Mouse (Mus musculus): ENCODE measurements at regions not wholly inside any gene's neighbourhood (a gene's known extent, or its start where the extent isn't known, plus 50 kb on each side); places are given as distances from the start of the nearest gene placed in this dataset.

DNA sequence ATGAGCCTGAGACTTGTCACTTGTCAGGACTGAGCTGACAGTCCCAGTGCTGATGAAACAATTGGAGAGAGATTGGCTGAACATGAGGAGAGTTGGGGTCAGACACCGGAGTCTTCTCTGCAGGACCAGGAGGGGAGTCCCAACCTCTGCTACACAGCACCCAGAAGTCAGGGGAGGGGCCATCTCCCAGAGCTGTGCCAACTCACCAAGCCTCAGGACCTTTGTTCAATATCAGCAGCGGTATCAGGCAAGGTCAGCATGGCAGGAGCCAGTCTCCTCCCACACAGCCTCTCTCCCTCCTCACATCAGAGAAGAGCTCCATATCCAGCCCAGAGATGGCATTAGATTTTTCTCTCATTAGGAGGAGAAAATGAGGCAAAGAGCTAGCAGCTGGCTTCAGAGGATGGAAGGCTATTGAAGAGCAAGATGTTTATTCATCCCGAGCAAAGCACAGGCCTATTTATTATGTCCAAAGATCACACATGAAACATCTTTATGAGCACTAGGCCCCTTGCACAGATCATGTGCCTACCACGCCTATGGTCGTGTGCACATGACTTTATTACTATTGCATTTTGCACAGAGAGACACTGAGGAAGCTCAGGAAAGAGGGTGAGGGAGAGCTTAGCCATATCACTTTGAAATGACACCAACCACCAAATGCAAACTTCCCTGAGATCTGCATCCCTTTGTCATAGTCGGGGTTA lies 532.9 kb downstream of the Tshz3 start:
- no peak for DNase-seq

DNA sequence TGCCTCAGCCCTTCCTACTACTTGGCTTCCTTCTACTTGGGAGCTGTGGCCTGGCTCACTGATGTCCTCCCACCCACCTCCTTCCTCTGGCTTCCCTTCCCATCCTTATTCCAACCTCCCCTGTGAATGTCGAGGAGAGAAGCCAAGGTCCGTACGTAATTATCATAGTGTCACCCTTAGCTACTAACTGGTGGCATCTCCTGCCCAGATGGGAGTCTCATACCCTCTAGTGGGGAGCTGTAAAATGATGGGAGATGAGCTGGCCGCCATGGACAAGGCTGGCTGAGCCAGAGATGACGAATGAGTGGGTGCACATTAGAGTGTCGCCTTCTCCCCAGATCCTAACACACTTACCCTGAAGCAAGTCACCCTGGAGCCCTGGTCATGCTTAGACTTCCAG lies 532.6 kb downstream of the Zfp536 start:
- no peak for DNase-seq

DNA sequence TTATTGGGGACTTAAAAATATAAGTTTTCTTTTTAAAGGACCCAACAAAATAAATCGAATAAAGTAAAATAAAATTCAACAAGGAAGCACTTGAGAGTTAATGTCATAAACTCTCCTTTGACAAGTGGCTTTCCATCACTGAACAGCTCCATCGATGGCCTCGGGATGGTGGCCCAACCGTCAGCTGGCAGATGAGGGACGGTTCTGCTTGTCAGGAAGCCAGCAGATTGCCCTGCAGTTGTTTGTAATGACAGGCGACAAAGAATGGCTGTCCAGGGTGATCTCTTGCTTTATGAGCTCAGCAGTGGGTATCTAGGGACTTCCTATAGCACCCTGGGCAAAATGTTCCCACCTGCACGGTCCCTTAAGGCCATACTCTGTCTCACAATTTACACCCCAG lies 531.7 kb downstream of the Zfp536 start:
- peak; percentile 45 for DNase-seq

DNA sequence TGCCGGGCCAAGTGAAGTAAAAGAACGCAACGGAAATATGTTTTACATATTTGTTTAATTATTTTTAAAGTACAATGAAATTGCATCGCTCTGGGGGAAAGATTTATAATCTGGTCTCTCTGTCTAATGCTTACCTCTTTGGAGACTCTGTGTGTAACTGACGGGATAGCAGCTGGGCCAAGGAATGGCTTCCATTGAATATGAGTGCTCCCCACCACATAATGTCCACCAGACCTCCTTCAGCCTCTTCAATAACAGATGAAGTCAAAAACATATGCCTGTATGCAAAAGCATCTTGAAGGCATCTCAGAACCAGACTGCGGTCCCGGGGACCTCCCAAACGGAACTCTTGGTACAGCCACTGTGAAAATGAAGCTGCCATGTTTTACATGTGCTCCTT lies 531.0 kb downstream of the Zfp536 start:
- DNase-seq = no peak

DNA sequence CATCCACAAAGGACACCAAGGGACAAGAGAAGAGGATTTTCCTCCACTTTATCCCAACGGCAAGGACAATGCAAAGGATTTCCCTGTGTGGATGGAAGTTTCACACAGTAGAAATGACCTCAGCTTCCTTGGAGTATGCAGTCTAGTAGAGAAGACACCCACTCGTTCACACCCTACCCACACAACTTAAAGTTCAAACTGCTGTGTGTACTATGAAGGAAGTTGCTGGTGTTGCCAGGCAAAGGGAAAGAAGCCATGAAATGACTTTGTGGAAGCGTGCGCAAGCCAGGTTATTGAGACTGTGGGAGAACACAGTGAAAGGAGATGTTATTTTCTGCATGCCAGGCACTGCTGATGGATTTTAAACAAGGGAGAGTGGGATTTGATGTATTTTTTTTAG lies 527.3 kb downstream of the Zfp536 start:
- DNase-seq = no peak

DNA sequence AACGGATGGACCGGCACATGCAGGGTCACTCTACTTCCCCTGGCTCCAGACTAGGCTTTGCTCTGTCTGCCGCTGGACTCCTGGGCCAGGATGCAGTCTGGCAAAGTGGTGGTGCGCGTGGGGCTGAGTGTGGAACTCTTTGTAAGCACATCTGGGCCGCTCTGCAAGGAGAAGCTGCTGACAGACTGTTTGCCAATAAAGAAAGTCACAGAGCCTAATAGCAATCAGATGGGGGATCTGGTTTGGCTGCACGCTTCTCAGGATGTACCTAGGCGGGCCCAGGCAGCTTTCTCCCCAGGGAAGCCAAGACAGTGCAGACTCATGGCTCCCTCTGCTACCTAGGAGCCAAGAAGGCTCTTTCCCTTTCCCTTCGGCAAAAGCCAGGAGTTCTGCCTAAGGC lies 519.0 kb downstream of the Zfp536 start:
- DNase-seq = no peak

DNA sequence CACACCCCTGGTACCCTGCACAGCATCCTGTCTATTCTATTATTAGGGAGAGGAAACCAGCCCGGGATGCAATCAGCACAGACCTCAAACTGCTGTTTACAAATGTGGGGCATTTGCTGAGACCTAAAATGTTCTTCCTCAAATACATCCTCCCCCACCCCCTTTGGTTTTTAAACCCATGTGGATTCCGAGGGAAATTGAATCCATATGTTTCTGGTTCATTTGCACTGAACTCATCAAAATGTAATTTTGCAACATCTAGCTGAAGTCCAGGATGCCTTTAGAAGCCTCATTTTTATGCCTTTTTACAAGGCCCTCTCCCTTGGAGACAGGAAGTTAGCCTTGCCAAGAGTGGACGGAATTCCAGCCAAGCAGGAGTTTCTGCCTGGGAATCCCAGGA lies 517.6 kb downstream of the Zfp536 start:
- DNase-seq = no peak

DNA sequence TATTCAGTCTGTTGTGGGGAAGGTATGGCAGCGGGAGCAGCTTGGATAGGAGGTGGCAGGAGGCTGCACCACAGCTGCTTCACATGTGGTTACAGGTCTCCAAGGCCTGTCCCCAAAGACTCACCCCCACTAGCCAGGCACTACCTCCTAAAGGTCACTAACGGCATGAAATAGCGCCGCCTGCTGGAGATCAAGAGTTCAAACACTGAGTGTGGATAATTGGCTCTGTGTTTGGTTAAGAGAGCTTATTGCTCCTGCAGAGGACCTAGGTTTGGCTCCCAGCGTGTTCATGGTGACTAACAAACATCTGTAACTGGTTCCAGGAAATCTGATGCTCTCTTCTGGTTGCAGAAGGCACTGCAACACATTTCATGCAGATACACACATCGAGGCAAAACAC lies 514.1 kb downstream of the Zfp536 start:
- no peak for DNase-seq

DNA sequence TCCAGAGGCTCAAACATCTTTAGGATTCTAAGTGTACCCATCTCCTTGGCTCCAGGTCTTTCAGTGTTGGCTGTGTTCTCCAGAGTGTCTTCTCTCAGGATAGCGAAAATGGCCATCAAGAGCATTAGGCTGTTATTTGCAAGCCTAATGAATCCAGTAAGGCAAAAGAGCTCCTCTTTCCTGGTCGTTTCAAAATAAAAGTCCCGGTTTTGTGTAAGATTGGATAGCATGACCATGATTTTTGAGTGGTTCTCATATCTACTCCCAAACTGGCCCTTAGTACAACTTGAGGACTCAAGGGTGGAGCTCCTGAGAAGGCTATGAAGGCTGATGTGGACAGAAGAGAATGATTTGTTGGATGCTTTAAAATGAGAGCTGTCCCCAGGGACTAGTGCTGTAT lies 510.6 kb downstream of the Zfp536 start:
- DNase-seq = no peak

DNA sequence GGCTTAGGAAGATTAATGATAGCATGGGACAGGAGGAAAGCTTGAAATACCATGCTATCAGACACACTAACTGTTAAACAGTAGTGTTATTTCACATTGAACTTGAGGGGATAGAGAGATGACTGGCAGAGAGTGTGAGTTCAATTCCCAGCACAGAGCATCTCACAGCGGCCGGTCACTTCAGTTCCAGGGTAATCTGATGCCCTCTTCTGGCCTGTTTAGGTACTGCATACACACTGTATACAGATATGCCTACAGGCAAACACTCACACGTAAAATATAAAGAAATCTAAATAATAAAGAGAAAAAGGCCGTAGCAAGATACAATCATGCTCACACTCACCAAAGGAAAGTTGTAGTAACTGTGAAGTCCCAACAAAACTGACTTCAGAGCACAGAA lies 506.0 kb downstream of the Zfp536 start:
- no peak for DNase-seq

DNA sequence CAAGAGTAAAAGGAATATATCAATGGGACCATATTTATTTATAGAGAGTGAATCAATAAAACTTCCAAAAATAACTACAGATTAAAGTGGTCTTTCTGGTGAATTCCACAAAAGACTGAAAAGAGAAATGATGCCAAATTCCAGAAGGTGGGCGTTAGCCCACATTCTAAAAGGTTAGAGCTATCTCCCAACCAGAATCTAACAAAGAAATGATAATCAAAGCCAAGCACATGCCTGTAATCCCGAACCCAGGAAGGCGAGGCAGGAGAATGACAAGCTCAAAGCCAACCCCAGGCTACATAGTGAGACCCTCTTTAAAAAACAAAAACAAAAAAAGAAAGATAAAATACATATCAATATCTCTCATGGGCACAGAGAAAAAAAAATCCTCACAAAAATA lies 502.6 kb downstream of the Zfp536 start:
- no peak for DNase-seq

DNA sequence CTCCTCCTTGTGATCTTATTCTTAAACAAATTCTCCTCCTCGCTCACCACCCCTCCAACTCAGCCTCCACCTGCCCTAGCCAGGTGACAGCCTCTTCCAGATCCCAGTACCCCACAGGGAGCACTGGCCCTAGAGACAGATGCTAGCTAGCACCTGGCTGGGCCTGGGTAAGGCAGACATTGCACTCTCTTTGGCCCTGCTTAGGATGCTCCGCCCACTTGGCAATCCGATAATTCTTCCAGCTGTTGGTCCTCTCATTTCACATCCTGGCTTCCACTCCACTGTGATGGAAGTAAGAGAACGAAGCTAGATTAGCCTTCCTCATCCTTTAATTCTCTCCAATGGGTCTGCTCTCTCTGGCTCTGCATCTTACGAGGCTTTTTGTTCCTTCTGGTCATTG lies 483.4 kb downstream of the Zfp536 start:
- no peak for DNase-seq

DNA sequence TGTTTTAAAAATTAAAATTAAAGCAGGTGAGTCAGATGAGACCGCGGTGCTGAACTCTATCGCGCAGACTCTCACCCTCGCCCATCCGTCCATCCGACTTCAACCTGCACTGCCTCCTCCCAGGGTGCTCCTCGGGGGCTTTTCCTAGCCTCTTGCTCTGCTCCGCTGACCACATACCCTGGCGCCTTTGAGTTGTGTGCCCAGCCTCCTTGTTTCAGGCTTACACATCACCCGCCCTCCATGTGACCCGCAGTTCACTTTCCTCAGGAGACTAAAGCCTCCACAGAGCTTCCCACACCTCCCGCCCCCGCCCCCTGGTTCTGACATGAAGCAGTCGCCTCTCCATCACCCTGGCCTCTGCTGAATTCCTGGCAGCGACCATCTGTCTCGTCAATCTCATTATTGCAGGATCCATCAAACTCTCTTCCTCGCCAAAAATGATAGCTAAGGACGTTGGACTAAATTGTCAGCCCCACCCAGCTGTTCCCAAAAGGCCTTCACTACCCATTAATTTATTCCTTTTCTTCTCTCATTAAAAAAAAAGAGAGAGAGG lies 482.9 kb downstream of the Zfp536 start:
- no peak for DNase-seq

DNA sequence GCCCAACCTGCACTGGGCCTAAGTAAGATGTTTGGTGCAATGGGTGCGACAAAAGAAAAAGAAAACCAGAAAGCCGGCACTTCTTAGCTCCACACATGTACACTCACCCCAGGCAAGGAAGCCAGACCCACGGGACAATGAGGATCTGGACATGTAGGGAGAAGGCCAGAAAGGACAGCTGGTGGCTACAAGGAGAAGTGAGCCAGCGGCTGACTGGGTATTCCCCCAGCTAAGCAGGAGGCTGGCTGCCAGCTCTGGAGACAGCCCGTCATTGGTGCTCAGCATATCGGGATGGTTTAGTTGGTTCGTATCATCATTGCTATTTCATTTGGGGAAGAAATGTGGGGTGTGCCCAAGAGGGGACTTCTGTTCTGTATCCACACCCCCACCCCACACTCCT lies 481.7 kb downstream of the Zfp536 start:
- no peak for DNase-seq

DNA sequence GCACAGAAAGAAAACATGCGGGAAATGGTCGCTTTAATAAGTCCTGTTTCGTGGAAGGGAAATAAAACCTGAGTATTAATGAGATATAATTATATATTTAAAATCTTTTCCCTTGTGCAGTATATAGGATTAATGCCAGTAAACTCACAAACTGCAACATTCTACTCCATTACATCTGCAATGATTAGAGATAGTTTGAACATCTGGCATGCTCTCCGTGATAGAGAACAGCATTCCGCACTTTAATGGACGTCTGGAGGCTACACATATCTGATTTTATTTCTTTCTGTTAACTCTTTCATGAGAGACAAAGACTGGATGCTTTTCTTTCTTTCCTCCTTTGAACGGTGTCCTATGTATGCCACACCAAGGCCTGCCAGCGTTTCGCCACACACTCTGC lies 480.9 kb downstream of the Zfp536 start:
- DNase-seq = no peak

DNA sequence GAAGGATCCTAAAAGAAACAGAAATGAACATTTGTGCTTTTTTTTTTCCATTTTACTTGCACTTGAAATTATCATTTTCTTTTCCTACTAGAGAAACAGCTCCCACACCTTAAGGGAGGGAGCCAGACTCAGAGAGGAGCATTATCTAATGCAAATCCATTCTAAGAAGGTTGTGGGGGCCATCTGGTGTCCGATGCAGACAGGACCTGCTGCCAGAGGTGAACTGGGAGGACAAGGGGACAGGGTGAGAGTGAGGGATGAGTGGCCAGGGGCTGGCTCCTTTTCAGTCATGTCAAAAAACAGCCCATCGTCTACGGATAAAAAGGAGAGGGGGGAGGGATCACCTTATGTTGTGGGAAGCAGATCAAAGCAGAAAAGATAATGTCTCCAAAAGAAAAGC lies 474.6 kb downstream of the Zfp536 start:
- DNase-seq = no peak

DNA sequence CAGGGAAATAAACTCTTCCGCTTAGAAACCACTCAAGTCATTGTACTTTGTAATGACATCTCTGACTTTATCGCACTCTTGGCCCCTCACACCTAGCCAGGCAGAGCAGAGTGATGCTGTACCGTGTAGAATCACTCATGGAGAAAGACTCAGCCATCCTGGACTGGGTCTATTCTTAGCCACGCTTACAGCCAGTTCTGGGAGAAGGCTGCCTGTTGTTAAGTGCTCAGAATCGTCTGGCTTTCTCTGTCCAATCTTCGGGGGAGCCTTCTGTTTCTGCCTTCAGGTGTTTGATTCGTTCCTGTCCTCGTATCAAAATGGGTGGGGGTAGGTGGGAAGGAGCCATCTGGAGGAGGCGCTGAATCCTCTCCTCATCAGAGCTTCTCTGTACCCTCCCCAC lies 468.0 kb downstream of the Zfp536 start:
- no peak for DNase-seq

DNA sequence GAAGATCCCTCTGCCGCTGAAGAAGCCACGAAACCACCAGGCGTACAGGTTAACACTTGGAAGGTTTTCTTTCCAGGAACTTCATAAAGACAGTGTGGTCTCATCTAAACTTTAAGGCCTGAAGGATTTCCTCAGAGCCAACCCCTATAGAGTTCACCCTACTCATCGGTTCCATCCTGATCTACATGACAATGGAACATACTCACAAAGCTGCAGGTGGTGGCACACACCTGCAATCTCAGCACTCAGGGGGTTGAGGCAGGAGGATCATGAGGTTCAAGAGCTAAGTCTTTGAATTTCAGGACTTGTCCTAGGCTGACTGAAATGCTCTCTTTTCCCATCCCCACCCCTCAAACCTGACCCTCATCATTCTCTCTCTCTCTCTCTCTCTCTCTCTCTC lies 466.2 kb downstream of the Zfp536 start:
- no peak for DNase-seq

DNA sequence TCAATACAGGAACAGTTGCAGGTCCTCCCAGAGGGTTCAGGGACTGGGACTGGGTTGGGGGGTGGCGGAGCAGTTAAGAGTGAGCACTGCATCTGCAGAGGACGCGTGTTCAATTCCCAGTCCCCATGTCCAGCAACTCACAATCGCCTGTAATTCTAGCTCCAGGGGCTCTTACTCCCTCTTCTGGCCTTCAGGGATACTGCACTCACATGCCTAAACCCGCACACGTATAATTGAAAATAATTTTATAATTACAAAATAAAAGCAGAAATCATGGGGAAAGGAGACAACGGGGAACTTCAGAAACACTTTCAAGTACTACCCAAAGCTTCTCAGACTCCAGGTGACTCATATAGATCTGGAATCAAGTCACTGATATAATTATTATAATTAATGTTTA lies 448.8 kb downstream of the Zfp536 start:
- DNase-seq = no peak

DNA sequence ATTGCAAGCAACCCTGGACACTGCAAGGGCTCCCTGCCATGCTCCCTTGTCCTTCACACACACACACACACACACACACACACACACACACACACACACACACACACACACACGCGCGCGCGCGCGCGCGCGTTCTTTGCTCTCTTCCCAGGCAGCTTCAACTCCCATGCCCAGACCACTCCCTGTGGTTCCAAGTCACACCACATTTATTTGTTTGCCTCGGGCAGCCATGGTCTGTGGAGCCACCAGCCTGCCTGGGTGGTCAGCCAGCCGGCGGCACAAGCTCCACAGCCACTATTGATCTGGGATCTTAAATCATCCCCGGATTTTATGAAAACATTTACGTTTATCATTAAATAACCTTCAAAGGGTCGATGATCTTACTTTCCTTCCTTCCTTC lies 440.0 kb downstream of the Zfp536 start:
- DNase-seq = no peak

DNA sequence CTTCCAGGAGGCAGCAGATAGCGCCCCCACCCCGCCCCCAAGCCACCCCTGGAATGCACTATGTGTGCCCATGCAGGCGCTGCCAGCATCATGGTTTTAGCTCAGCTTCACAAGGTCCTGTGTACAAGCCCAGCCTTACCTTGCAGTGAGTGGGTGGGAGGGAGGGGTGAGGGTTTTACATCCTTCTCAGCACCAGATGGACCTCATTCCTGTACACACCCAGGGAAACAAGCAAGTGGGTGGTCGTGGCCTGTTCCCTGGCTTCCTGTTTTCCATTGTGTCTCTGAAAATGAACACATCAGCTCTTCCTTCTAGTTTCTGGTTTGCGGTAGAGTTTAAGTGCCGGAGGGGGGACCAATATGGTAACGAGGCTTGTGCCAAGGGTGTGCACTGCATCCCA lies 438.2 kb downstream of the Zfp536 start:
- DNase-seq = no peak

DNA sequence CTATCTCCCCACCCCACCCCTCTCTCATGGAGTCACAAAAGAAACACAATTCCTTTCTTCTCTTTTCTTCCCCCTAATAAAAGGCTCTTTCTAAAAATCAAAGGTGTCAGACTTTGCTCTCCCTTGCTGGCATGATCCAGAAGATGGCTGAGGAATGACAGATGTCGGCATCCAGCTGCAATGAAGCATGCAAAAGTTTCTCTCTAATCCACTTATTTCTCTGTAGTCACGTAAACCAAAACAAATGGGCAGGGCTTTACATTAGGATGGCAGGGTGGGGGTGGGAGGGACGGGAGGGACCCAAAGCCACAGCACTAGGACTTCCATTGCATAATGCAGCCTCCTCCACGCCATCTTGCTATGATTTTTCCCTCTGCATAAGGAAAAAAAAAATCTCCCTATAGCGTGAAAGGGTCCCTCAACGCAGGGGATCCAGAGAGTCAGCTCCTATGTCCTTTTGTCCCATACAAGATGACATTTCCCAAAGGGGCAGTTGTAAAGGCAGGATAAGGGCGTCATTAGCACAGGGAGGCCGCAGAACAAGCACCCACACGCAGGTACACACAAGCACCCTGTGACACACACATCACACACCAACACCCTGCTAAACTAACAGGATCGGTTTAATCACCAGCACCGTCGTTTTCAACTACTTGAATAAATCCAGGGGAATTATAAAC lies 437.1 kb downstream of the Zfp536 start:
- DNase-seq = no peak

DNA sequence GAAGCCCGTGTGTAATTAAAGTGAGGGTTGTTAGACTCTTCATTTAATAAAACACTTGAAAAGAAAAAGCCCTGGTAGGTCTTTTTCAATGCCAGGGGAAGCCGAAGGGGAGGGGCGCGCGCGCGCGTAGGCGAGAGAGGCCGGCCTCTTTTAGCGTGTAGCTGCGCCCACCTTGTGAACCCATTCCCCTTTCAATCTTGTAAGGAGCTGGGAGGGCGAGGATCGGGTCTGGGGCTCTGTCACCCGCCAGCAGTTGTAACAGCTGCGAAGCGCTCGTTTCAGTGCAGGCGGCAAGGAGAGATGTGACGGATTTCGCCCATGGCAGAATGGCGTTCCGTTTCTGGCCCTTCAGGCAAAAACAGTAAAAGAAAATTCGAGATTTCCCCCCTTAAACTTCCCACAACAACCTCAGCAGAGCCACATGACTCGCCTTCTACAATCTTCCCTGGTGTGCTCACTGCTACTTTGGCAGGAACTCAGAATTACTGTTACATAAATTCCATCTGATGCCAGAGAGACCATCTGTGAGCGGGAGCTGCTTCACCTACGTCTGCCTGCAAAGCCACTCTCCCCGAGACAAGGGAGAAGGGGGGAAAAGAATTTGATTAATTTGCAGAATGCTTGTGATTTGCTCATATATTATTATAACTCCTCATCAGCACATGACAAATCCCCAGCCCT lies 436.4 kb downstream of the Zfp536 start:
- DNase-seq = no peak

DNA sequence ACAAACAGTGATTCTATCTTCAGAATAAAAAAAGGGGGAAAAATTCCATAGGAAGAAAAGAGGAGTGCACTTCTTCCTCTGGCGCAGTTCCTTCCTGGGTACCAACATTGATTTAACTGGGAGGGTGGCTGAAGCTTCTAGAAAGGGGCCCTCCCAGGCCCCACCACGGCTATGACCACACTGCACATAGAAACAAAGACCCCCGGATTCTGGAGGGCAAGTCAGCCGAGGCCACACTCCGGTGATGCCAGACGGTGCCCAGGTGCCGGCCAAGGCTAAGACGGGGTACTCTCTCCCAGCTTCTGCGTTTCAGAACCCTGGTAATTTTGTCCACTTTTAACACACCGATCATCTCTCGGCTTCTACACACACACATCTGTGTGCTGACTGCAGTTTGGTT lies 435.8 kb downstream of the Zfp536 start:
- DNase-seq = no peak

All from adrenal gland, postnatal 10 days (tissue).